Mouse (Mus musculus): ENCODE results near the gene Cry2.

DNA sequence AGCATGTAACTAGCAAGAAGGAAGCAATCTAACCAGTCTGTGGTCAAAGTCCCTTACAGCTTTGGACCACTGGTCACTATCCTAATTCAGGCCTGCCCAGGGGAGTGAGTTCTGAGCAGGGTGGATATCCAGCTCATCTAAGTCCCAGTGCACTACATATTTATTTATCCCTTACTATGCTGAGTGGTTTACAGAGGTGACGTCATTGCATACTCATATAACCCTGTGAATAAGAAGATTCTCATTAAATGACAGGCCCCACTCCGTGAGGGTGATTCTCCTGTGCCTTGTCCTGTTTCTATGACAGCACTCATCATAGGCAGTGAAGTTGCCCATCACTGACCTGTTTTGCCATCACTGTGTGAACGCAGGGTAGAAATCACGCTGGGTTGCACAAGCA is 8.5 kb downstream of the Cry2 start:
- no peak for TF ChIP-seq GATA1 (IDR thresholded peaks at IDR 0.05; ENCODE audit: low read length)
- TF ChIP-seq TAL1 (IDR thresholded peaks at IDR 0.05; ENCODE audit: low read length), result no peak
